Mouse (Mus musculus): ENCODE data around the gene Hmga1b. TPM values are rescaled to one million over a fixed set of nuclear protein-coding genes. Genes with fewer than 3 reads are reported as not detected.
"Not testable (repeated sequence)": the region's sequence is repeated elsewhere in the genome, so short reads cannot be mapped to it uniquely, and the experiment has no call there.

The Hmga1b gene
- polyA plus RNA-seq, 2 experiments from 2014 or later: 35.6 to 69.1 TPM

DNA sequence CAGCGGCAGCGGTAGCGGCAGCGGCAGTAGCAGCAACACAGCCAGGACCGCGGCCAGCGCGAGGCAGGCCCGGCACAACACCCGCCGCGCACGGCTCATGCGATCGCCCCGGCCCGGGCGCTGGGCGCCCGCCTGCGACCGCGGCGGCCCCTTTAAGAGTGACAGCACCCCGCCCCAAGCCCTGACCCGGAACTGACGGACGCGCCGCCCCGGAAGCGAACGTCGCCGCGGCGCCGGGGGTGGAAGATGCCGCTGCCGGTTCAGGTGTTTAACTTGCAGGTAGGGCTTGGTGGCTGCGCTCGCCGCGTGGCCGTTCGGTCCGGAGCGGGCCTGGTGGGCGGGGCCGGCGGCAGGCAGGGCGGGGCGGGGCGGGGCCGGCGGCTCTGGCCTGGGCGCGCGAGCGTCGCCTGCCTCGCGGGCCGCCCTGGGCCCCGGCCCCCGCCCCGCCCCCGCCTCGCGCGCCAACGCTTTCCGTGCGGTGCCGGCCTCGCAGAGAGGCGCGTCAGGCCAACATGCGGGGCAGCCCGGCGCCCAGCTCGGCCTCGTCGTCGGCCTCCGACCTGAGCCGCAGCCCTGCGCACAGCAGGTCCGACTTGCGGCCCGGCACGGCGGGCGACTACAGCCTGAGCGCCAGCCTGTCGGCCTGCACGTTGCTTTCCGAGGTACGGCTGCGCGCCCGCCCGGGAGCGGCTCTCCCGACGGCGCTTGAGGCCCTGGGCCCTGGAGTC is 21.6 kb downstream of the Hmga1b start, which contains the start of the genes Rfng and Gps1:
TSS of gene Rfng (minus strand) at position 144 of the 728 bp plus-strand sequence.
TSS of gene Gps1 (plus strand) at position 209 of the 728 bp plus-strand sequence.
- ATAC-seq: peak; percentile 86

DNA sequence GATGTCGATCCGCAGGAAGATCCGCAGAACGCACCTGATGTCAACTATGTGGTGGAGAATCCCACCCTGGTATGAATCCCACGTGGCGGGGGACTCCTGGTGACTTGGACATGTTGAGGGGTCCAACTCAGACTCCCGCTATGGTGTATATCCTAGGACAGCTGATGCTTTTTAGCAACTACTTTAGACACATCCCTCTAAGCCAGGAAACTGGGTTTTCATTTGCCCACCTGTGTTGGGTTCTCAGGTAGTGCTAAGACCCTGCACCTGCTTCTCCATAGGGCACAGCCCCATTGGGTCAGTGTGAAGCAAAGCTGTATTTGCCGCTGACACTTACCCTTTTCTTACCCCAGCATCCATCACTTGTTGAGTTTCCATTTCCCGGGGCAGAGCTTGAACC is 22.6 kb downstream of the Hmga1b start:
- no peak for ATAC-seq

DNA sequence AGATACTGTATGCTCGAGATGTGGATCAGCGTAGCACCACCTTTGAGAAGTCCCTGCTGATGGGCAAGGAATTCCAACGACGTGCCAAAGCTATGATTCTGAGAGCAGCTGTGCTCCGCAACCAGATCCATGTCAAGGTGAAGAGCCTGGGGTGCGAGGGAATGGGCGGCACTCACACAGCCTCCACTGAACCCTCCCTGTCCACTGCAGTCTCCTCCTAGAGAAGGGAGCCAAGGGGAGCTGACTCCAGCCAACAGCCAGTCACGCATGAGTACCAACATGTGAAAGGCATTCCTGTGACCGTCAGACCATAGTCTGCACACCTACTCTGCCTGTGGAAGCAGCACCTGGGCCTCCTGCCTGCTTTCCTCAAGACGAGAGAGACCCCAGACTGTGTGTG is 25.9 kb downstream of the Hmga1b start:
- ATAC-seq: not testable (repeated sequence)

DNA sequence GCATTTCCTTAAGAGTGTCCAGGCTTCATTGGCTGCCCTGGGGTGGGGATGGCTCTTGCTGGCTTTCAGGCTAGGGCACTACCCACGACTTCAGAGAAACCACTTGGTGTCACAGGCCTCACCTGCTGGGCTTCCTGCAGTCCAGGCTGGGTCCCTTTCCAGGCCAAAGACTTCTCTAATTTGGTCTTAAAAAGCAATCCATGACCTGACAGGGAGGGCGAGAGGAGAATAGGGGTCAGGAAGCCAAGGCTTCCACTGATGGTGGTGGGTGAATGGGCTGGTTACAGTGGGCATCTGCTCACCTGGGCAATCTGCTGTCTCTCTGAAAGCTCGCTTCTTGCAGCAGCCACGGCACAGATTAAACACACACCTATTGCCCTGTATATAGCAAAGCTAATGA is 26.8 kb downstream of the Hmga1b start:
- ATAC-seq: no peak

DNA sequence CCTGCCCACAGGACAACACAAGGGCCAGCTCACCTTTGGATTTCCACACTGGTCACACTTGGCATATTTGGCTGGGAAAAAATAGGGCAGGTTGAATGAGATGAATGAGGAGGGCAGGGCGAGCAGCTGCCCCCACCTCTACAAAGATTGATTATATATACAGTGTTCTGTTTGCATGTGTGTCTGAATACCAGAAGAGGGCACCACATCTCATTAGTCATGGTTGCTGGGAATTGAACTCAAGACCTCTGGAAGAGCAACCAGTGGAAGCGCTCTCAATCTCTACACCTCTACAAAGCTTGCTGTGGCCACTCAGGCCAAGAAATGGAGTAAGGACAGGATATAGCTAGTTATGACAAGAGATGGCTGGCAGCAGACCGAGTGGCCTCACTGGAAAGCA is 27.2 kb downstream of the Hmga1b start:
- no peak for ATAC-seq

DNA sequence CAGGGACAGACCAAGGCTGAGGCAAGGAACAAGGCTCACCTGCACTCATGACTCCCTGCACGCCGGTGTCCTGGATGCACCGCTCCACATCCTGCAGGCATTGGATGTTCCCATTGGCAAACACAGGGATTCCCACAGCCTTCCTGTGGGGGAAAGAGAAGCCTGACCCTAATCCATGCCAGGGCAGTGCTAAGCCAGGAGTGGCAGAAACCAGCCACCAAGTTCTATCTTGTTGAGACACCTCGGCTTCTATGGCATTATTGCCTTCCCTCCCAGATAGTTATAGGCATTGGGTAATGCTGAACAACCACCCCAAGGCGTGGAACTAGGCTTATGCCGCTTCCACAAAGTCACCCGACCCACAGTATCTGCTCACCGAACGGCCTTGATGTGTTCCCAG is 30.1 kb downstream of the Hmga1b start:
- ATAC-seq: no peak

DNA sequence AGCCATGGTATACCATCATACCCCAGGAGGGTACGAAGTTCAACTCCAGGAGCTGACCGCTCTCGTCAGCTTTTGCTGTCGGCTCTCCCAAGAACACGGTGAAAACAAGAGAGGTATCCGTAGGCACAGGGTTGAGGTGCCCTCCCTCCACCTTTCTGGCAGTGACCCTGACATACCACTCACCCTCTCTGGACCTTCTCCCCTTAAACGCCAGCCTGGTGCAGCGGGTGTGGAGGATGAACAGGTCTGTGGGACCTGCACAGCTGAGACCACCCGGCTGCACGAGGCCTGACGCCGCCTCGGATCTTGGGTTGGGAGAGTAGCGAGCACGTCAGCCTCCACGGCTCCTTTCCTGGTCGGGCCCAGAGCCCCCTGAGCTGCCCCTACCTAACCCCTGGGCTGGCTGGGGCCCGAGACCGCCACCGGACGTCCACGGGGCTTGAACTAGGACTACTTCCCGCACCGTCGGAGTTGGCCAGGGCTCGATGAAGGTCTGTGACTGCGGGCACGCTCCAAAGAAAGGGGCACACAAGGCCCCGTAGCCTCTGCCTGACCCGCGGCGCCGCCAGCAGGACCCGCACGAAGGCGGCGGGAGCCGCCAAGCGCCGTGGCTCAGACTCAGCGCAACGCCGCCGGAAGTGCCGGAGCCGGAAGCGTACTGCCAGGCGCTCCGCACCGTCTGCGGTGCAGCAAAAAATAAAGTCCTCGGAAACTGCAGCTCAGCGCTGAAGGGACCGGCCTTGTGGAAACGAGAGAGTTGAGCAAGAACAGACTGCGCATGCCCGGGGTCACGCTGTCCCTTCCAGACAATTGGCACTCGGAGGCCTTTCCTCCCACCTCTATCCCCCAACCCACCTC is 33.4 kb downstream of the Hmga1b start, which contains the start of gene Dus1l:
TSS of gene Dus1l (minus strand) at position 648 of the 858 bp plus-strand sequence.
- peak; percentile 85 for ATAC-seq

DNA sequence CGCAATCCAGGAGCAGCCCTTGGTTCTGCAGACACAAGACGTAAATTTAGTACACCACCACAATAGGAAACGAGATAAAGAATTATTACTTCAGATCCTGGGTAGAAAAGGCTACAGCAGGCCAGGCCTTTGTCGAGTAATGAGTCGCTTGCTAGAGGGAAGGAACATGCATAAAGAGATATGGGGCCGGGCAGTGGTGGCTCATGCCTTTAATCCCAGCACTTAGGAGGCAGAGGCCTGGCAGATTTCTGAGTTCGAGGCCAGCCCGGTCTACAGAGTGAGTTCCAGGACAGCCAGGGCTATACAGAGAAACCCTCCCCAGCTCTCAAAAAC is 34.0 kb downstream of the Hmga1b start:
- no peak for ATAC-seq

DNA sequence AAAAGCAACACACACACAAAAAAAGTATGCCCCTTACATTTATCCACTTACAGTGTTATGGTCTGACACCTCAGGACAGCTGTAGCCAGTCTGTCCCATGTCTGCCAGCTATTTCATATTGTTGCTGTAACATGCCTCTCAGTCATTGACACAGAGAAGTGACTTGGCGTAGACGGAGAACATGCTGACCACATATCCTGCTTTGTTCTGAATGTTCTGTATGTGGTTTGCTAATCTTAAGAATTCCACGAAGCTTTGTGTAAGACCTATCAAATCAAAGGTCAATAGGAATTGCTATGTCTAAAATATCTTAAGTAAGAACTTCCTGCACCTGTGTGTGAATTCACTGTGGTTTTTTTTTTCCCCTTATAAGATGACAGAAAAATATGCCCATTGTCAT is 35.6 kb downstream of the Hmga1b start:
- no peak for ATAC-seq

DNA sequence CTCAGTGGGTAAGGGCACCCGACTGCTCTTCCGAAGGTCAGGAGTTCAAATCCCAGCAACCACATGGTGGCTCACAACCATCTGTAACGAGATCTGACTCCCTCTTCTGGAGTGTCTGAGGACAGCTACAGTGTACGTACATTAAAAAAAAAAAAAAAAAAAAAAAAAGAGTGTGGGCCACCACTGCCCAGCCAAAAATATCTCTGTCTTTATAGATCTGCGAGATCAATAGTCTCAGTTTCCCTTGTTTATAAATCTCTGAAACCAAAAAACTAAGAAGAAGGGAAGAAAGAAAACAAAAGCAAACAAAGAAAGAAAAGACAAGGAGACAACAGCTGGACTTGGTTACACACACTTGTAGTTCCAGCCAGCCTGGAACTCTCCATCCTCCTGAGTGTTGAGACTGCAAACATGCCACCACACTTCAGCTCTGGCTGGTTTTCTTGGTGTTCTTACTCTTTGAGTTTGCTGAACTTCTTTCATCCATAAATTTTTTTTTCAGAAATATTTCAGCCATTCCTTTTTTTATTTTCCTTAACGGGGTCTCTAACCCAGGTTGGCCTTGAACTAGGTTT is 36.8 kb downstream of the Hmga1b start:
- ATAC-seq: no peak

DNA sequence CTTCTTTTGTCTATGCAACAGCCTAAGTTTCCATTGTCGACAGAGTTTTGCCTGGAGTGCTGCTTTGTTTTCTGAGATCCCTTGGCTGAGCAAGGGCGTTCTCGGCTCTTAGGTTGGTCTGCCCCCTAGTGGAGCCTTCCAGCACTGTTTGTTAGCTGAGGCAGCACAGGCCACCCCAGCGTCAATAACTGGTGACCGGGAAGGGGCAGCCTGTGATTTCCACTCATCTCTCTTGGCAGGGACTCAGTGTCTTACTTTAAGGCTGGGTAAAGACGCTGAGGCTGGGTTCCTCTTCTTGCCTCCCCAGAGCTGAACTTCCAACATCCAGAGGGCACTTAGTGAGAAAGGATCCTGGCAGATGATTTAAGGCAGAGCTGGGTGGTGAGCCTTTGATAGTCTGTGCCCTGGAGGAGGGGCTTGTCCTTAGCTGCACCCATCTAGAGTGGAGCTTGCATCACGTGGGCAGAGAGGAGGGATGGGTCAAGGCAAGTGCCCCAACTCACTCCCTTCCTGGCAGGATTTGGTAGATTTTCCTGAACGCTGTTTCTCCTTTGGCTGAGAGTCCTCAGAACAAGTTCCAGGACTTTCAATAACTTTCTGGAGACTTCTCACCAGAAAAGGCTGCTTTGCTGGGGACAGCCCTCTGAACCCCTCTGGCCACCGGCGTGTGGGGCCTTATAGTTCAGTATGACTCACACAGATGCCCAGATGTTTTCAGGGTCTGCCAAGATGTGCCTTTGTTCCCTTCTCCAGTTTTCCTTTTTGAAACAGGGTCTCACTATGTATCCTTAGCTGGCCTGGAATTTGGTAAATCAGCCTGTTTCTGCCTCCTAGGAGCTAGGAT is 37.7 kb downstream of the Hmga1b start:
- ATAC-seq: peak; percentile 52

DNA sequence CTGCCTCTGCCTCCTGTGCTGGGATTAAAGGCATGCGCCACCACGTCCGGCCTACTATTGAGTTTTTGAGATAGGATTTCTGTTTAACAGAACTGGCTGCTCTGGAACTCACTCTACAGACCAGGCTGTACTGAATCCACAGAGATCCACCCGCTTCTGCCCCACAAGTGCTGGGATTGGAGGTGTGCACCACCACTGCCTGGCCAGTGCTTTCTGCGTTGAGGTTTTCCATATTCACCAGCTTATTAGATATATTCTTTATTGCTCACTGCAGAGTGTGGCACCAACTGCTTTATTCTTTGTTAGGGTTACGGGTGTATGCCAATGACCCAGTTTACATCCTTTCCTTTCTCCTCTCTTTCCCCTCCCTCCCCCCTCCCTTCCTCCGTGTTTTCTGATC is 41.7 kb downstream of the Hmga1b start:
- ATAC-seq: no peak

DNA sequence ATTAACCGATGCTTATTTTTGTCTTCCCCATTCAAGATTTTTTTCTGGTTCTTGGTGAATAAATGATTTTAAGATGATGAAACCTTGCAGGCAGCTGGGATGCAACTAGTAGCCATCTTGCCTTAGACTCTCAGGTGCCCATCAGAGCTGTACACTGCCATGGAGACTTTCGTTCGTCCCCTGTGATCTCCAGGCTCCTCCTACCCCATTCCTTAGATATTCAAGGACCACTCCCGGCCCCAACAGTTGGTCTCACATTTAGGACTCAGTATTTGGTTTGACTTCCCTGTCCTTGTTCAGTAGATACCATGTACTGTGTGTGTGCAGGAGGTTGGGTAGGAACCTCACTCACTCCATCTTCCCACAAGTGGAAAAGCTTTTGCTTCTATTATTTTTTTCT is 42.2 kb downstream of the Hmga1b start:
- no peak for ATAC-seq

DNA sequence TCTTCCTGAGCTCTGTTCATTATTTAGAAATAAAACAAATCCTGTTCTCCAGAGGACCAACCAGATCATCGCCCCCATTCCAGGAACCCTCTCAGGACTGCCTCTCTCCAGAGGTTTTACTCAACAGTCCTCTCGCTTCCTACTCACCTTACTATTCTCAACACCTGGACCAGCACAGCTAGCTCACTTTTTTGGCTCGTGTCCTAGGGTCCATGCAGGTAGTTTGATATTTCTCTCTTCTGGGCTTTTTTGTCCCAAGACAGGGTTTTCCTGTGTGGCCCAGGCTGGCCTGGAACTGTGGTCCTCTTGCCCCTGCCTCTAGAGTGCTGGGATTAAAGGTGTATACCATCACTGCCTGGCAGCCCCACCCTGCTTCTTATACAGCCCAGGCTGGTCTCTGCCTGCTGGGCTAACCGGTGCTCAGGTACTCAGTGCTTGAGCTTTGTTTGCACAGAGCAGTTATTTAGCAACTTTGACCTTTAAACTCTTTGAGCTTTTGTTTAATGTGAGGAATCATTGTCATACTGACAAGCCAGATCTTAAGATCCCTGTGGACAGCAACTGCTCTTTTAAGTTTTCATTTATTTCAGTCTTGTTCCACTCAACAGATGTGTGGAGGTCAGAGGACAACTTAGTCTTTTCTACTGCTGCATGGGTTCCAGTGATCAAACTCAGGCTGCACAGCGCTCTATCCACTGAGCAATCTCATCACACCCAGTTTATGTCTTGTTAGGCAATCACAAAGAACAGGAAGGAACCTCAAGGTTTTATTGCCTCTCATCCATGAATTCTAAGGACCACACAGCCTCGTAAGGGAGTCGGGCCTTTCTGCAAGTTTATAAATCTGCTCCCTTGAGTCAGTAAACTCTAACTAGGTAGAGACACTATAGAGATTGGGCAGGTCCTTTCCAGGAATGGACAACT is 43.0 kb downstream of the Hmga1b start:
- no peak for ATAC-seq

DNA sequence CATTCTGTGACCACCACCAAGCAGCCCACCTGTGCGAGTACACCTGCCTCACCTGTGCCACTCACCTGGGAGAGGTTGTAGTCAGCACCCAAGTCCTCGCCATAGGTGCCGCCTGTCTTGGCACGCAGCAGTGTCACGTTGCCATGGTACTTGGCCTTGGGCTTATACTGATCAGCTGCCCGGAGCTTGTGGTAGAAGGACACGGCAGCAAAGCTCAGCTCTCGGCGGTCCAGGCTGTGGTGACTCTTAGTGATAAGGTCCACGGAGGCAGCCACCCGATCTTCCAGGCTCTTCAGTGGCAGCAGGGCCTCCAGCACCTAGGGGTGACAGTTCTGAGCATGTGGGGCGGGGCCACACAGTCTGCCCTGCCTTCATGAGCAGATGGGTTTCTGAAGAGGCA is 45.4 kb downstream of the Hmga1b start:
- ATAC-seq: no peak

DNA sequence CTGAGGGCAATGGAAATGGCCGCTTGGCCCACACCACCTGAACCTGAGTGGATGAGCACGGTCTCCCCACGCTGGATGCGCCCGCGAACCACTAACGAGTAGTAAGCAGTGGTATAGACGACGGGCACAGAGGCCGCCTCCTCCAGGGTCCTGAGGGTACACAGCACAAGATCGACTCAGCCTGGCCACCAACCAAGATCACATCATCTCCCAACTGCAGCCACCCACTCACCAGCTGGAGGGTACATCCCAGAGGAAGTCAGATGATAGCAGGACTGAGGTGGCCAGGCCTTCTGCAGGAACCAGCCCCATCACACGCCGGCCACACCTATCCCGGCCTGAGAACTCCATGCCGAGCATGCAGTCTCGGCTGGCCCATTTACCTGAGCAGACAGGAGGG is 49.5 kb downstream of the Hmga1b start:
- ATAC-seq: no peak

Other genes with a start within 250 kb of the Hmga1b start
- gene Gcgr, start 232.1 kb upstream of the Hmga1b start, polyA plus RNA-seq (2017; shearing (Covaris generic)): not detected
- 100 to 1,000 TPM; 121 to 128 TPM for gene Mcrip1, start 213.1 kb upstream of the Hmga1b start, polyA plus RNA-seq (2017; shearing (Covaris generic))
- gene Ppp1r27, start 211.7 kb upstream of the Hmga1b start, polyA plus RNA-seq (2017; shearing (Covaris generic)): not detected
- gene P4hb, start 189.5 kb upstream of the Hmga1b start, polyA plus RNA-seq (2017; shearing (Covaris generic)): 100 to 1,000 TPM; 140 to 160 TPM
- gene Arhgdia, start 181.2 kb upstream of the Hmga1b start, polyA plus RNA-seq (2017; shearing (Covaris generic)): 100 to 1,000 TPM; 601 to 860 TPM
- 10 to 100 TPM; 18.9 to 51.6 TPM for gene Alyref, start 164.4 kb upstream of the Hmga1b start, polyA plus RNA-seq (2017; shearing (Covaris generic))
- 100 to 1,000 TPM; 112 to 117 TPM for gene Anapc11, start 164.4 kb upstream of the Hmga1b start, polyA plus RNA-seq (2017; shearing (Covaris generic))
- gene Npb, start 154.3 kb upstream of the Hmga1b start, polyA plus RNA-seq (2017; shearing (Covaris generic)): not detected
- gene Pcyt2, start 144.9 kb upstream of the Hmga1b start, polyA plus RNA-seq (2017; shearing (Covaris generic)): 100 to 1,000 TPM in 1 of 2 experiments, 10 to 100 TPM in 1; 84.5 to 112 TPM
- 10 to 100 TPM; 50.8 to 61.8 TPM for gene Sirt7, start 137.6 kb upstream of the Hmga1b start, polyA plus RNA-seq (2017; shearing (Covaris generic))
- 10 to 100 TPM; 10.7 to 14.3 TPM for gene Mafg, start 129.2 kb upstream of the Hmga1b start, polyA plus RNA-seq (2017; shearing (Covaris generic))
- under 1 TPM in 1 of 2 experiments, not detected in 1; 0.48 TPM for gene Pycr1, start 119.0 kb upstream of the Hmga1b start, polyA plus RNA-seq (2017; shearing (Covaris generic))
- not detected for gene Myadml2, start 114.6 kb upstream of the Hmga1b start, polyA plus RNA-seq (2017; shearing (Covaris generic))
- not detected for gene Notum, start 101.6 kb upstream of the Hmga1b start, polyA plus RNA-seq (2017; shearing (Covaris generic))
- gene Aspscr1, start 89.8 kb upstream of the Hmga1b start, polyA plus RNA-seq (2017; shearing (Covaris generic)): 100 to 1,000 TPM in 1 of 2 experiments, 10 to 100 TPM in 1; 78.1 to 110 TPM
- gene Cenpx, start 49.1 kb upstream of the Hmga1b start, polyA plus RNA-seq (2017; shearing (Covaris generic)): 100 to 1,000 TPM; 163 to 165 TPM
- gene Lrrc45, start 48.9 kb upstream of the Hmga1b start, polyA plus RNA-seq (2017; shearing (Covaris generic)): 10 to 100 TPM; 19.7 to 24.1 TPM
- gene Rac3, start 41.3 kb upstream of the Hmga1b start, polyA plus RNA-seq (2017; shearing (Covaris generic)): not detected
- 10 to 100 TPM; 17.0 to 20.9 TPM for gene Dcxr, start 35.5 kb upstream of the Hmga1b start, polyA plus RNA-seq (2017; shearing (Covaris generic))
- not detected for gene Cbr2, start 30.7 kb upstream of the Hmga1b start, polyA plus RNA-seq (2017; shearing (Covaris generic))
- 1 to 10 TPM; 3.5 to 4.9 TPM for gene Rfng, start 21.4 kb downstream of the Hmga1b start, polyA plus RNA-seq (2017; shearing (Covaris generic))
- gene Gps1, start 21.5 kb downstream of the Hmga1b start, polyA plus RNA-seq (2017; shearing (Covaris generic)): 100 to 1,000 TPM; 118 to 137 TPM
- 10 to 100 TPM; 30.9 to 31.9 TPM for gene Dus1l, start 33.6 kb downstream of the Hmga1b start, polyA plus RNA-seq (2017; shearing (Covaris generic))
- 10 to 100 TPM; 28.8 to 40.3 TPM for gene Fasn, start 61.8 kb downstream of the Hmga1b start, polyA plus RNA-seq (2017; shearing (Covaris generic))
- under 1 TPM; 0.41 to 0.46 TPM for gene Ccdc57, start 170.1 kb downstream of the Hmga1b start, polyA plus RNA-seq (2017; shearing (Covaris generic))
- 1 to 10 TPM; 3.8 to 4.0 TPM for gene Slc16a3, start 185.7 kb downstream of the Hmga1b start, polyA plus RNA-seq (2017; shearing (Covaris generic))
- gene Csnk1d, start 228.5 kb downstream of the Hmga1b start, polyA plus RNA-seq (2017; shearing (Covaris generic)): 10 to 100 TPM; 57.0 to 62.6 TPM